Mouse (Mus musculus) G1E (cell line): Measurements from ENCODE around the gene Clmp.

Experiments
- CTCF ChIP-seq: IDR thresholded peaks from 2 replicates; pipeline ENCODE4 v1.5.1; 2012; ENCODE audit warnings: low read depth, low read length, inconsistent platforms, mixed read lengths
- GATA1 ChIP-seq: IDR thresholded peaks from 2 replicates; pipeline ENCODE4 v1.6.1; 2012; ENCODE audit warnings: borderline replicate concordance, low read length, inconsistent platforms, mixed read lengths
- GATA2 ChIP-seq: IDR thresholded peaks from 2 replicates; pipeline ENCODE4 v1.6.1; 2012; ENCODE audit warnings: low read depth, low read length, inconsistent platforms, borderline replicate concordance
- POLR2AphosphoS5 ChIP-seq: IDR thresholded peaks from 2 replicates; pipeline ENCODE4 v1.6.1; 2012; ENCODE audit warnings: low read depth, low read length, inconsistent platforms; ENCODE audit not compliant: insufficient replicate concordance
- TAL1 ChIP-seq: conservative IDR thresholded peaks from 2 replicates; pipeline ENCODE4 v1.6.1; 2012; ENCODE audit warnings: low read depth, low read length, inconsistent platforms, mixed read lengths

GRCm38 (mm10) chr9:40751749-40752148 is 66.0 kb downstream of the Clmp start:
- TF ChIP-seq CTCF (no peak), TAL1 (no peak), GATA1 (no peak), POLR2AphosphoS5 (no peak), GATA2 (no peak)
